Mouse (Mus musculus) frontal cortex, postnatal 36 days (tissue): ENCODE results near the gene Kdelc2.

Experiments
- DNase-seq, 2 experiments: peaks; one replicate each; pipeline ENCODE4 v3.0.0; 2022; ENCODE audit warnings: low spot score in 2 of 2

Gene Kdelc2

DNA sequence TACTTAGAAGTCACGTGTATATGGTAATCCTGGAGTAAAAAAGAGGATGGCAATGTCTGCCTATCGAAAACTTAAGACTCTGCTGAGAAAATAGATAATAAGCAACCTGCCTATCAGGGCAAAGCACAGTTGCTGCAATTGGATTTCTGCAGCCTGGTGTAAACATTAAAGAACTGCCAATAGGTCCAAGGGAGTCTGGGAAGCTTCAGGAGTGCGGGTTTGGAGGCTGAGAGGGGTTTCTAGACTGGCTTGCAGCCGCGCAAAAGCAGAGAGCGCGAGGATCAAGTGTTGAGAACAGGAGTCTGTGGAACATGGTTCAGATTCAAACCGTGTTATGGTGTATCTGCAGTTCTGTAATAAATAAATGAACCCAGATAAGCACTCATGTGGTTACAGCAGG is 1.0 kb downstream of the Kdelc2 start:
- peak in 1 of 2 experiments; percentile 15 for DNase-seq

DNA sequence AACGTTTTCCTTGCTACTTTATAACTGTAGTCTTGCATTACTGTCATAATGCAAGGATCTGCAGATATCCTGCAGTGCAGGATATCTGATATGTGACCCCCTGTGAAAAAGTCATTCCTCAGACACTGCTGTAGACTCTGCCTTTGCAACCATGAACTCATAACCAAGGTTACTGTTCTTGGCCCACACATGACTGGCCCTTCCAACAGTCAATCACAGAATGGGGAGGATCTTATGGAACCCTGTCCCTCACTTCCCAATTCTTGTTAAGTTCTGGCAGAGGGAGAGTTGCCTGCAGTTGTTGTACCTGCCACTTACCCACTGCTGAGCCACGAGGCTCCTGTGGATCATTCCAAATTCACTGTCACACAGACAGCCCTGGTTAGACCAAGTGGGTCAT is 3.6 kb downstream of the Kdelc2 start:
- DNase-seq = no peak

DNA sequence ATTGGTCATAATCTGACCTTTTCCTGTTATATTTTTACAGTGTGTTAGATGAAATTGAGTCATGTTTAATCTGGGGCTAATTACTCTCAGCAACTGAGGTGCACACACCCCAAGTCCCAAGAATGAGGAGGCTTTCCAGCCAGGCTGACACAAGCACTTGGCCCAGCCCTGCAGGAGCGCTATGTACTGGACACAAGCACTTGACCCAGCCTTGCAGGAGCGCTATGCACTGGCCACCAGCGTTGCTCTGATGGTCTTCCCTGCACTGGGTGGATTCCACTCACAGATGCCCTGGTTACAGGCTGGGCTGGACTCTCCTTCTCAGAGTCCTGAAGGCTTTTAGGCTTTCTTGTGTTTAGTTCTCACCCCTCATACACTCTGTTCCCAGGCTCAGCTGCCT is 5.3 kb downstream of the Kdelc2 start:
- no peak for DNase-seq

DNA sequence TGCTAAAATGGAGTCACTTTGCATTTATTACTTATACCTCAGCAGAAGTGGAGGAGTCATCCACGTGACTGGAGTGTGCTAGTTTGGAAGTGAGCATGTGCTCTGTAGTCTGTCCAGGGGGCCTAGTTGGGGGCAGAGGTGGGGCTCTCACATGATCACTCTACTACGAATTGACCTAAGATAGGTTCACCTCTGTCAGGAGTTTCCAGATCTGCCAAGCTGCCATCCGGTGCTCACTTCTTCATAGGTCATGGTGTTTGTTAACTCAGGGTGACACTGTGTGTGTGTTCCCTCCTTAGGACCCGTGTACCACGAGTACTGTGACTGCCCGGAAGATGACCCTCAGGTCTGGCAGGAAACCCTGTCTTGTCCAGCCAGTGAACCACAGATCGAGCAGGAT is 6.3 kb downstream of the Kdelc2 start:
- DNase-seq = no peak

DNA sequence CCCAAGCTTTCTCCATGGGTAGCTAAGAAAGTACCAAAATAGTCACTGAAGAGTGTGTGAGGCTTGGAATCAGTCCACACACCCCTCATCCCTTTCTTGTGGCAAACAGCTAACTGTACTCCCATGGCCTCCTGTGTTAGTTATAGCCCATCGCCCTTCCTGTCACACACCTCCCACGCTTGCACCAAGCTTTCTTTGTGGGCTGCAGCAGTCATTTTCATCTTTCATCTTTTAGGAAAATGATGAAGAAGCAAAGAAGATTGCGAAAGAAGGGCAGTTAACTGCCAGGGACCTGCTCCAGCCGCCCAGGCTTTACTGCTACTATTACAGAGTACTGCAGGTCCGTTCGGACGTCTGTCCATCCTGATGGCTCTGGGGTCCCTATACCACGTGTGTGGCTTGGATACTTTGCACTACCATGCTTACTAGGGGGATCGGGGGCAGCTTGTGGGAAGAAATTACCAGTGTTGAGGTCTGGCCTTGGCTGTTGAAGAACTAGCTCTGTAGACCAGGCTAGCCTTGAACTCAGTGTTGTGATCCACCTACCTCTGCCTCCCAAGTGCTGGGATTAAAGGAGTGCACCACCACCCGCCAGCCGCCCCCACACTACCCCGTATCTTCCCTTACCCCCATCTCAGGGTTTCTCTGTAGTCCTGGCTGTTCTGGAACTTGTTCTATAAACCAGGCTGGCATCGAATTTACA is 14.0 kb downstream of the Kdelc2 start:
- DNase-seq = no peak

DNA sequence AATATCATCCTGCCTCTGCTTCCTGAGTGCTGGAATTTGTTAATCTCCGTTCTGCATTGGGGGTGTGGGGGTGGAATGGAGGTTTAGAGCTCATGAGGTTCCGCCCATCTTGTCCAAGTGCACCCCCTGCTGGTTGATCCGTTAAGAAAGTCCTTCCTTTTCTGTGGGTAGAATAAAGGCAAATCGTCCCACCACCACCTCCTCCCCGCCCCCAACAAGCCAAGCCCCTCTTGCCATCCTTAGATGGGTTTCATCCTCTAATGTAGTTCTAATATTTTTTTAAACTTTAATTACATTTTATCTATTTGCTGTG is 14.5 kb downstream of the Kdelc2 start:
- peak; percentile 30 to 49 for DNase-seq

DNA sequence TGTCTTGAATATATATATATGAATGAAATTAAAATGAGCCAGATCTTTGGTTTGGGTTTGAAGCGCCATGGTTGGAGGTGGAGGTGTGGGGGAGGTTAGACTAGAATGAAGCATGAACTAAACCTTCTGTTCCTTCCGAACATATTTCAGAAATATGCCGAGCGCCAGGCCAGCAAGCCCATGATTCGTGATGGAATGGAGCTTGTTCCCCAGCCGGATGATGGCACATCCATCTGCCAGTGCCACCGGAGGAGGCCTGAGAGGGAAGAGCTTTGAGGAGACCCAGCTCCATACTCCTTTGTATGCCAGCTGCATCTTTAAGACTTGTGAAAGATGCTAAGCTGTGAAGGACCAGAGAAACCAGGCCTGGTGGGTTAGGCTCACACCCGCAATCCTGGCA is 15.7 kb downstream of the Kdelc2 start:
- peak in 1 of 2 experiments; percentile 35 for DNase-seq

DNA sequence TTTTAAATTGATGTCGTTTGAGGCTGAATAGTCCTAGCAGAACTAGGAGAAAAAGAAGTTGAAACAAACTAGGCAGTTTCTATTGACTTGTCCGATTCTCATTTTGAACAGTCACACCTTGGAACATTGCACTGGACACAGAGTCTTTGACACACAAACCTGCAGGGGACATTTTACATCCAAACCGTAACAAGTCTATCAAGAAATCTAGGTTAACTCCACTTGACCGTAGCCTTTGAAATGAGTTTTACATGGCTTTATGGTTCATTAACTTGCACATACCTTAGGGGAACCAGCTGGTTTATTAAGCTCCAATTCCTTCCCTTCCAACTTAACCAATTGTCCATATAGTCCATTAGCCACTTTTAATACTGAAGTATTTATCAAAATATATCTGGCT is 16.9 kb downstream of the Kdelc2 start:
- no peak for DNase-seq

DNA sequence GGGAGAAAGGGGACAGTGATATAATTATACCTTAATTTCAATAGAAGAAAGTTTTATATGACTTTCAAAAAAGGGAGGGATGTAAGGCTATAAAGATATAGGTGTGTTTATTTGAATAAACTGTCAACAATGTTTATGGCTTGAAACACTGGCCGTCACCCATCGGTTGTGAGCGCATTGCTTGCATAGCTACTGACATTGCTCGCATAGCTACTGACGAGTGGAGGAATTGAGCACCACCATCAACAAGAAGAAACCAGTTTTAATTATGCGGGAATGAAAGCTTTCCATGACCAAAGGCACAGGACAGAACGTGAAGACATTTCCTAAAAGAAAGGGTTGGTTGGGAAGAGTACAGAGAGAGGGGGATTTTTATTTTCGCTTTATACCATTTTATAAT is 17.3 kb downstream of the Kdelc2 start:
- DNase-seq = no peak

DNA sequence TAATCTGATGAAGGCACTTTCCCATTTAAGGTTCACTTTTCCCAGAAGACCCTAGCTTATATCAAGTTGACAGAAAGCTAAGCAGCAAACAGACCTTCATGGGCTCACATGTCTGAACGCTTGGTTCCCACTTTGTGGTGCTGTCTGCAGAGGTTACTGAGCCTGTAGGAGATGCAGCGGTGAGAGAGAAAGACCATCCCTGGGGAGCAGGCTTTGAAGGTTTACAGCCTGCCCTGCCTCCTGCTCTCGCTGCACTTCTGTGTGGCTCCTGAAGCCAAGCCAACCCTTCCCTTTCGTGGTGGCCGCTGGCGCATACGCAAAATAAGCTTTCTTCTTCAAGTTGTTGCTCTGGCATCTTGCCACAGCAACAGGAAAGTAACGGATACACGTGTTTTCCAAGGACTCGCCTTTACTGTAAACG is 18.5 kb downstream of the Kdelc2 start, which contains the start of gene 4930550C14Rik:
TSS of gene 4930550C14Rik (plus strand) at position 35 of the 421 bp plus-strand sequence.
- peak in 1 of 2 experiments; percentile 30 for DNase-seq

DNA sequence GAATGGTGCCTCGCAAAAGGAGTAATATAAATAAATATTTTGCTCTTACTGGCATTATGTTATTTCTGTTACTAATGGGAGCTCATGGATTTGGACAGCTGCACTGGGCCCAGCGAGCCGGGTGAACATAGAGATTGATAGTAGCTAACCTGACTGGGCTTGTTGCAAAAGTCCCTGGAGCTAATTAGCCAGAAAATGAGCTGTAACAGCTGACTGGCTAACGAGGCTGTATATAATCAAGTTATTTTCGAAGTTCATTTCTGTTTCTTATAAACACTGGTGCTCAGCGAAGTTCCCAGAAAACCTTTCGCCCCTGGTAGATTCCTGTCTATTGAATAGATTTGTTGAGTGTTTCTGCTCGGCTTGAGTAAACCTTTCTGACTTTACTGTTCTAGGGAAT is 19.2 kb downstream of the Kdelc2 start:
- DNase-seq = no peak

DNA sequence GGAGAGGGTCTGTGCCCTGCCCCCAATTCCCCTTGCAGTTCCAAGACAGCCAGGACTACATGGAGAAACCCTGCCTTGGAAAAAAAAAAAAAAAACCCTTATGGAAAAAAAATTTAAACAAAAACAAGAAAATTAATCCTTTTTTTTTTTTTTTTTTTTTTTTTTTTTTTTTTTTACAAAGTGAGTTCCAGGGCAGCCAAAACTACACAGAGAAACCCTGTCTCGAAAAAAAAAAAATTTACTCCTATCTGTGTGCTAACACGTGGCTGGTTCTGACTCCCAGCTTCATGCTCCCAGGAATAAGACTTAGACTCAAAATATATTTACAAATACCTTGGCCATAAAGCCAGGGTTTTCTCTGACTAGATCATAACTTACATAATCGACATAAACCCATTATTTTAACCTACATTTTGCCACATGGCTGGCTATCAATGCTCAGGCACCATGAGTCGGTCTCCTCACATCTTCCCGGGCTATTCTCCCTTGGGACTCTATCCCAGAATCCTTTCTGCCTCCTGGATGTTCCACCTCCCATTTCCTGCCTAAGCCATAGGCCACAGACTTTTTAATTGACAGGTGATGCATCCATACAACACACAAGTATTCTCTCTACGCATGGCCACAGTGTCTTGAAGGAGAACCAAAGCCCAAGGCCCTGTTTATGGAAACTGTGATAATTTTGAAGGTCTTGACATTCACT is 20.4 kb downstream of the Kdelc2 start:
- no peak for DNase-seq

DNA sequence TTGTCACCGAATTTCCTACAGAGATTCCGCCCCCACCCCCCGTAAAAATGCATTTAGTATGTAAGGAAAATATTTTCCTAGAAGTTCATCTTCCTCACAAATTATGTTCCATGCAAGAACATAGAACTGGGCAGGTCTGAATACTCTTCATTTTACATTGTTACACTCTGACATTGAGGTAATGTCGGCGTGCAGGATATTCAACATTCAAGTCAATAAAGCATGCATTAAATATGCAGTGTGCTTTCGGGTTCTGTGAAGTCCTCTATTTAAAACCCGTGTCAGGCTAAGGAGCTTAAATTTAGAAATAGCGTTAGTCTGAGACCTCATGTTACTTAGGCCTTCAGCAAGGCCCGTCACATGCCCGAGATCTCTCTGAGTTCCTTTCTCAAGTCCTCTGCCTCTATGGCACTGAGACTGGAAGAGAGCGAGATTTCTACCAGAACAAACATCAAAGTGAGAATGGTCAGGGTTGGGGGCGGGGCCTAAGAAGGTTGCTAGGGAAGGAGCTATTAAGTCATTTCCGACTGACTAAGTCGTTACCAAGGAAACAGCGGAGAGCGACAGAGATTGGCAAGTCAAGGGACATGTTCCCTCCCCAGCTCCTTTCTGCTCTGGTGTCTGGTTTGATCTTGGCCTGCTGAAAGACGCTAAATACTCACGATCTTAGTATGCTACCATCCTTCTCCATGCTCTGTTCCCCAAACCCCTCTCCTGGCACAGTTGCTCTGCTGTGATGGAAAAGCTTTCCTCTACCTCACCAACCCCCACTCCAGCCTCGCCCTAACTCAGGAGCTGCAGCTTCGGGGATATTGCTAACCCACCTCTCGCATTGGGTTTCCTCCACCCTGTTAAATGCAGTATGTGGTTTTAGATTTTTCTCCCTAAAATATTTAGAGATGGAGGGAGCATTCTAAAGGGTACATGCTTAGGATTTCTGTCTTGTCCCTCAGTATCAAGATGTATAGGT is 21.2 kb downstream of the Kdelc2 start:
- peak; percentile 50 to 69 for DNase-seq

DNA sequence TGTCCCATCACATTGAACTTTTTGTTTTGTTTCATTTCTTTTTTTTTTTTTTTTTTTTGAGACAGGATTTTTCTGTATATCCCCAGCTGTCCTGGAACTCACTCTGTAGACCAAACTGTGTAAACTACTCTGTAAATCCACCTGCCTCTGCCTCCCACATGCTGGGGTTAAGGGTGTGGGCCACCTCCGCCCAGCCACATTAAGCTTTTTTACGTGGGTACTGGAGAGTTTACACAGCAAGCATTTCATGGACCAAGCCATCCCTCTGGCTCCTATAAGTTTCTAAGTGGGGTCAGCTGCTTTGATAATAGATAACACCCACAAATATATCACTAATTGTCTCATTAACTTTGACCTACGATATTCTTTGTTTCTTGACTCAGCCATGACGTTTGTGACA is 24.7 kb downstream of the Kdelc2 start:
- no peak for DNase-seq

DNA sequence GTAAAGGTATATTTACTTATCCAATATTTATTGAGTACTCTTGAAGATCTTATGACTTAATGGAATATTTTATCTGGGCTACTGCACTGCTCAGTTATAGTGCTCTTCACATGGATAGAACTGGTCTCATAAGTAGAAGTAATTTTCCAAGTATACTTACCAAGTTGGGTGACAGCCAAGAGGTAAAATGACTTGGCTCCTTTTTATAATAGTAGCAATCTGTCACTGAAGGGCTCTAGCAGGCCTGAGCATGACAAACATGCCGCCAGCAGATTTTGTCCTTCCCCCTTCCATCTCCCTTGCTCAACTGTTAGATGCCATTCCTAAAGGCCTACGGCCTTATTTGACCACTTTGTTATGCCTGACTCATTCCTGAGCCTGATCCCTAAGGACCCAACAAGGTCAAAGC is 25.1 kb downstream of the Kdelc2 start:
- no peak for DNase-seq

DNA sequence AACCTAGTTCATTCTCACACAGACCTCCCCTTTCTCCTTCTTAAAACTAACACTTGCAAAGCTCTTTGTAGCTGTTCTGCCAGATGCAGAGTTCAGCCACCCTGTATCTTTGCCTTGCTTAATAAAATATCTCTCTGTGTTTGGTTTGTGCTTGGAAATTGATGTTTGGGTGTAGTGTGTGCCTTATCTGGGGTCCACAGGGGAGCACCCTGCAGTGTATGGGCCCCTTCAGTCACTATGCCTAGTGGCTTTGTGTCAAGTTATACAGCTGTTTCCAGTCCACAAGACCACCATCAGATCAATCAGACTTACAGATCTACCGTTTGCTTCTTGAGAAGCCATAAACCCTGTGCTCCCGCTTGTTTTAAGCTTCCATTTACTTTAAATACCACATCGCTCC is 25.6 kb downstream of the Kdelc2 start:
- DNase-seq = no peak

DNA sequence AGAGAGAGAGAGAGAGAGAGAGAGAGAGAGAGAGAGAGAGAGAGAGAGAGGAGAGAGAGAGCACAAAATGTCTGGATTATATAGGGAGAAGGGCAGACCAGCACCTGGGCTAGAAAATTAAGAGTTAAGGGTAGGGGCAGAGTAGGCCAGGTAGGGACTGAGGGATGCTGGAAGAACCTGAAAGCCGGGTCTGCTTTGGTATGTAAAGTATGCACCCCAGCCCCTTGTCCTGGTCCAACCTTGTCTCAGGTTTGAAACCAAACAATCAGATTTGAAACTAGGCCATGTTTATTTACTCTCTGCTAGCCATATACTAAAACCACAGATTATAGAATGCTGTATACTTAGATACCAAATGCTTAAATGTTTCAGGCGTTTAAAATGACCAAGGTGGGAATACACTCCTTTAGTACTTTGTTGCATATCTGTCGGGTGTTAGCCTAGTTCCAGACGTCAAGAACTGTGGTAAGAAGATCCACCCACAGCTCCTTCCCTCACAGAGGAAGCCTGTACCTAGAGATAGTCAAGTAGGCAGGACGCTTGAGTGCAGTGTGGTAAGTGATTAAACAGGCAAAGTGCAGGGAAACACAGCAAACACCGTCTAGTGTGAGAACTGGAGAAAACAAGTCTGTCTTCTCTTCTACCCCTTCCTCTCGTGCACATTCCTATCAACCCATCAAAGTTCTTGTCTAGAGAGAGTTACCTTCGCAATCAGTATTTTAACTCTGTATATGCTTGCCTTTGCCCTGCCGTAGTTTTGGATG is 38.5 kb downstream of the Kdelc2 start:
- DNase-seq = no peak

DNA sequence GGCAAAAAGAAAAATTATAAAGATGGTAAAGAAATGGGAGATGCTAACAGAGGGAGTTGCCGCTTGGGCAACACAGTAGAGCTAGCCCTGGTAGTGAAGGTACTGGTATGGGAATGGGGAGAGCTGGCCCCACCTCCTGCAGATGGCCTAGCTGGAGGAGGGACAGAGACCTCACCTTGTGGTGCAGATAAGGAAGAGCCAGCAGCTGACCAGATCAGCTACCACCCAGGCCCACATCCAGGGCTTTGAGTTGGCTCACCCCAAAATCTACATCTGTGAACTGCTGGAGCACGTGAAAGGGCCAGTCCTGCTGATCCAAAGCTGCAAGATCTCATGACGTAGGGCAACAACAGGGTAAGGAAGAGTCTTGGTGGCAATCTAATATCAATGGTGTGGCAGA is 42.9 kb downstream of the Kdelc2 start:
- DNase-seq = no peak

DNA sequence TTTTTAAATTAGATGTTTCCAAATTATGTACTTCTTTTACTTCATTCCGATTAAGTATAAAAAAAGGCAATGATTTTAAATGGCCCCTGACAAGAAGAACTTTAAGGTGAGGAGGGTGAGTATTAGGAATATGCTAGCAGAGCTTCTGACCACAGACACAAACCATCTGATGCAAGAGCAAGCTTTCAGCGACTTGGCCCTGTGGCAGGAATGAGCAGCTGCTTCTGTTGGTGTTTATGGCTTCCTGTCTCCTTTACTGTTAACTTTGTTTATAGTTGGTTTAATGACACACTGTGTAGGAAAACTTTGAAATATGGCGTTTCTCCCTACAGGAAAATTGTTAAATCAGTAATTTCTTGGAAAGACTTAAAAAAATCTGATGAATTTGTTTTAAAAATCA is 43.8 kb downstream of the Kdelc2 start:
- no peak for DNase-seq

DNA sequence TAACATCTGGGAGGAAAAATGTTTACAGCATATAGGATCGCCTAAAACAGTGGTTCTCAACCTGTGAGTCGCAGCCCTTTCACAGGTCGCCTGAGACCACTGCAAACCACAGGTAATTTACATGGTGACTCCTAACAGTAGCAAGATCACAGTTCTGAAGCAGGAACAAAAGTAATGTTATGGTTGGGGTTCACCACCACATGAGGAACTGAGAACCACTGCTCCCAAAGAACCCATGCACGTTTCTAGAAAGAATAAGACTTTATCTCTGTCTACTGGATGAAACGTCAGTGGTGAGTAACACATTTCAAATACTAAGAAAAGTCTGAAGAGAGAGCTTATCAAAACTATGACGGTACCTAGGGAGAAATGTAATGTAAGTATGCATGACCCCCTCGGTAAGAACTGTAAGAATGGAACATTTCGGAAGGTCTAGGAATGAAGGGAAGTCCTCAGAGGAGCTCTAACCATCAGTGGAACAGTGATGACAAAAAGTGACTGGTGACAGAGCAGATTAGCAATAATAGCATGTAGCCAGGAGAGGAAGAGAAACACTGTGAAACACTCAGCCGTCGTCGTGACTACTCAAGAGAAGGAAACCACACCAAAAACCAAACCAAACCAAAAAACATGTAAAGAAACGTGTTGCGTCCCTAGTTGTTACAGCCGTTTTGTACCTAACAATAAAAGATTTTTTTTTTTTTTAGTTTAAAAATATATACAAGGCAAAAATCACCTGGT is 52.2 kb downstream of the Kdelc2 start:
- DNase-seq = no peak

DNA sequence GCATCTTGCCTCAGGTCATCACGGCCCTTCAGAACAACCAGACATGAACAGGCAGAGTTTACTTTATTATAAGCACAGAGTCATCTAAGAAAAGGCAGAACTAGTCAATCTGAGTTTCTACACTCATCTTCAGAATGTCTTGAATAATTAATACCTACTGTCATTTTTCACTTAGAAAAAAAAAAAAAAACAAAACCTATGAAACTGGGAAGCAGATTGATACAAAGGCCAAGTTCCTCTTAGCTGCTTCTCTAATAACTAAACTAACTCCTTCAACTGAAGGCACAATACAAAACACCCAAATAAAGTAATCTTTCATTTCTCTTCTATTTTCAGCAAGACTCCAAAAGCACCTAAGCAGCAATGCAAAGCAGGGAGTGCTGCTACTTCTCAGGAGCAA is 66.8 kb downstream of the Kdelc2 start:
- DNase-seq = no peak
